Mouse (Mus musculus) brain, embryonic 14.5 days (tissue): ENCODE measurements around the gene Pth2.

Source experiments
- CTCF ChIP-seq: fragments of 200-500 bp; IDR thresholded peaks from 2 replicates; pipeline ENCODE4 v1.5.1; 2012; ENCODE audit warnings: inconsistent platforms, mild to moderate bottlenecking, moderate library complexity, borderline replicate concordance; ENCODE audit not compliant: insufficient read depth, insufficient read length; ENCODE audit errors: extremely low read depth
- POLR2A ChIP-seq: fragments of 200-500 bp; IDR thresholded peaks from 2 replicates; pipeline ENCODE4 v1.6.1; 2012; ENCODE audit warnings: mild to moderate bottlenecking, inconsistent platforms, borderline replicate concordance; ENCODE audit not compliant: poor library complexity, insufficient read depth, insufficient read length, severe bottlenecking; ENCODE audit errors: extremely low read depth

DNA sequence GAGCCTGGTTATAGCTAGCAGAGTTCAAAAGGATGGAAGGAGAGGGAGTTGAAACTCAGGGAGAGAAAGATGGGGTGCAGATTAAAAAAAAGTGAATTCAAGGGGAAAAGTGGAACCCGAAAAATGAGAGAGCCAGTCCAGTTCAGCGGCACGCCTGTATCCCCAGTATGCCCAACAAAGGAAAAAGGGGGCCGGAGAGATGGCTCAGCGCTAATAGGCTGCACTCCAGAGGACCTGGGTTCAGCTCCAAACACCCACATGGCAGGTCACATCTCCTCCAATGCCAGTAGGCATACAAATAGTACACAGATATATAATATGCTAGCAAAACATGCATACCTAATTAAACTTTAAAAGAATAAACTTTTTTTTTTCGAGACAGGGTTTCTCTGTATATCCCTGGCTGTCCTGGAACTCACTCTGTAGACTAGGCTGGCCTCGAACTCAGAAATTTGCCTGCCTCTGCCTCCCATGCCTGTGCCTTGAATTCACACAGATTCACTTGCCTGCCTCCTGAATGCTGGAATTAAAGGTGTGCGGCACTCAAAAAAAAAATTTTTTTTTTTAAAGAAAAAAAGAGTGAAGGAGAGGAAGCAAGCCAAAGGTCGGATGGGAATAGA lies 17.7 kb upstream of the Pth2 start:
- TF ChIP-seq CTCF (no peak), POLR2A (no peak)
